Mouse (Mus musculus) right cerebral cortex, adult 2 months (tissue): ENCODE data around the gene Olfr213.
"Not testable (repeated sequence)": the region's sequence is repeated elsewhere in the genome, so short reads cannot be mapped to it uniquely, and the experiment has no call there.

Experiments
- DNase-seq, 2 experiments: peaks; one replicate each; pipeline ENCODE4 v3.0.0; 2021 to 2022; ENCODE audit warnings: low spot score in 2 of 2

Gene Olfr213

DNA sequence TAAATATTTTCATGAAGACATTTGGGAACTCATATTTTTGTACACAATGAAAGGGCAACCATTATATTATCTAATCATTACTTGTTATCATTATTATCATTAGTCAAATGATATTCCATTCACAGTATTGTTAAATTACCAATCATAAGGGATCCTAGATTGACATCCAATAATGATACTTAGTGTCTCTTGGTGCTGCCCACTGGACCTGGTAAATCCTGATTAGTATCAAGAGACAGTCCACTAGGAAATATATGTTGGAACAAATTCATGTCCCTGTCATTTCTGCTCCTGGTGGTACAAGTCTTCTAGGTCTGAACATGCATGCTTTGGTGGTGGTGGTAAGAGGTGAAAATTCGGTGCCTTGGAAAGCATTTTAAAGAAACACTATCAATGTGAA is at the start of gene Olfr213:
TSS of gene Olfr213 (plus strand) at position 301 of the 400 bp plus-strand sequence.
- DNase-seq, result no peak

- DNase-seq, result no peak
Observed at GRCm38 (mm10) chr6:116488791-116489190, 49.5 kb upstream of the Olfr213 start, which contains the start of gene Olfr211. Olfr211 (plus strand) TSS chr6:116489091.

DNA sequence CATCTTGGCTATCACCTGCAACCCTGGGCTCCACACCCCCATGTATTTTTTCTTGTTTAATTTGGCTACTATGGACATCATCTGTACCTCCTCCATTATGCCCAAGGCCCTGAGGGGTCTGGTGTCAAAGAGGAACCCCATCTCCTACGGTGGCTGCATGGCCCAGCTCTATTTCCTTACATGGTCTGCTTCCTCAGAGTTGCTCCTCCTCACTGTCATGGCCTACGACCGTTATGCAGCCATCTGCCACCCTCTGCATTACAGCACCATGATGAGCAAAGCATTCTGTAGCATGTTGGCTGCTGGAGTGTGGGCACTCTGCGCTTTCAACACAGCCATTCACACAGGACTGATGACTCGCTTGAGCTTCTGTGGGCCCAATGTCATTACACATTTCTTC is 44.5 kb upstream of the Olfr213 start:
- no peak for DNase-seq

GRCm38 (mm10) chr6:116495960-116496359 is 42.3 kb upstream of the Olfr213 start:
- DNase-seq, result no peak

DNA sequence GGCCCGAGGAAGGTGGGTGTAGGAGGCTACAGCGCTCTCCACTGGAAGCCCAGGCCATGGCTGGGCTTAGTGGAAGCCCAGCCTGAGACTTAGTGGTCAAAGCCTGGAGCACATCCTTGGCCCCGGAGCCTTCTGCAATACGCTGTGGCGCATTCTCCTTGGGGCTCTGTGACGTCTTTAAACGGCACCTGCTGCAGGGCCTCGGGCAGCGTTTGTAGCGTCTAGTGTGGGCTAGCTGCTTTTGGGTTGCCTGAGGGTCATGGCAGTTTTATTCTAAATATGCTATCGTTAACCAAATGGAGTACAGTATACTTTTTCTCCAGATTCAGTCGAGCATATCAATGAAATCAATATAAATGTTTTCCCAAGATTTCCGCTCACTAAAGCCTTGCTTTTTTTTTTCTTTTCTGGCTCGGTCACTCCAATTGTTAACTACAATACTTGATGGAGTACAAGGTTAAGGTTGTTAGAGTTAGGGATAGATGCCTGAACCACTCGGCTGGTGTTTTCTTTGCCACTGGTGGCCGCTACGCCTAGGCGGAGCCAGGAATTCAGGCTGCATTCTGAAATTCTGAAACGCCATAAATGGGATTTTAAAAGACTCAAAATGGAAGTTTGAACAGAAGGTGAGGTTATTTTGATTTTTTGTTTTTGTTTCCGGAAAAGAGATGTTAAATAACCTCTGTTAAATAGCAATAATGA is 31.8 kb upstream of the Olfr213 start, which contains the start of gene Olfr212:
TSS of gene Olfr212 (plus strand) at position 215 of the 702 bp plus-strand sequence.
- not testable (repeated sequence) for DNase-seq

DNA sequence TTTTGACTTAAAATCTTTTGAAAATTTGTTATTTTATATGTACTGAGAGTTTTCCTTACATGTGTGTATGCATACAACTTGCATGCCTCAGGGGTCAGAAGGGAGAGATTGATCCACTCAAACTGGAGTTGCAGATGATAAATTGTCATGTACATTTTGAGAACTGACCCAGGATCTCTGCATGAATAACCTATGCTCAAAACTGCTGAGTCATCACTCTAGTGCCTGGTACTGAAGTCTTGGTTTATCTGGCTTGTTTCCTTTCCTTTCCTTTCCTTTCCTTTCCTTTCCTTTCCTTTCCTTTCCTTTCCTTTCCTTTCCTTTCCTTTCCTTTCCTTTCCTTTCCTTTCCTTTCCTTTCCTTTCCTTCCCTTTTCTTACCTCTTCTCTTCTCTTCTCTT is 23.4 kb upstream of the Olfr213 start:
- DNase-seq, result no peak

DNA sequence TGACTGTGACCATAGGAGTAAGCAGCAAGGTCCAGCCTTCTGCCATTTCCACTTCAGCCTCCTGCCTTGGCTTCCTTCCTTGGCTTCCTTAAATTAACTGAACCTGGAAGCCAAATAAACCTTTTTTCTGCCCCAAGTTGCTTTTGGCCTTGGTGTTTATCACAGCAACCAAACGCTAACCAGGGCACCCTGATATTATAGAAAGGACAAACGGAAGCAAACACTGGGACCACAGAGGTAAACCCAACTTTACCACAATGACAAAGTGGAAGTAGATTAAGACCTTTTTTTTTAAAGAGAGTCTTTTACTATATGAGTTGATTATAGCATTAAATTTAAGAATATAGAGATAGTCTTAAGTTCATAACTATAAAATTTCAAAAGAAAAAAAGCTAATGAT is 4.2 kb downstream of the Olfr213 start:
- DNase-seq, result no peak

- DNase-seq, result not testable (repeated sequence)
Observed at GRCm38 (mm10) chr6:116550841-116551240, 12.6 kb downstream of the Olfr213 start, which contains the start of gene Gm5580. Gm5580 (plus strand) TSS chr6:116551141.

- DNase-seq, result no peak
Observed at GRCm38 (mm10) chr6:116553935-116554334, 15.7 kb downstream of the Olfr213 start, which contains the start of gene Olfr214. Olfr214 (plus strand) TSS chr6:116554235.

GRCm38 (mm10) chr6:116554952-116555351 is 16.7 kb downstream of the Olfr213 start:
- no peak for DNase-seq

DNA sequence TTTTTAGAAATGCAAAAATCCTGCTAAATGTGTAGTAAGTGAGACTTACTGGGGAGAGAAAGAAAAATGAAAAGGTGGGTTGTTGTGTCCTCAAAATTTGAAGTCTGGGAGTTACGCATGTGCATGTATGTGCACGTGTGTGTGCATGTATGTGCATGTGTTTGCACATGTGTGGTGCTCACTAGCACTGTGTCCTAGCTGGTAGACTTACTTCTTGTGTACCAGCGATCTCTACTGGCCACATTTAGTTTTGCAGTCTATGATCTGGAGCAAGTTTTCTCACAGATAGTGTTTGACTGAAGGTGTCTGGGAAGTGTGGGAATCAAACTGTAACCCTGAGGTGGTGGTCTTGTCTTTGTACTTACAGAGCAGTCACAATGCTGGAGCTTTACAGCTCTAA is 31.6 kb downstream of the Olfr213 start:
- DNase-seq, result peak; percentile 22 to 40

- no peak for DNase-seq
Observed at GRCm38 (mm10) chr6:116584095-116584494, 45.8 kb downstream of the Olfr213 start, which contains the start of gene Olfr215. Olfr215 (minus strand) TSS chr6:116584195.
